Mouse (Mus musculus) forelimb bud, embryonic 11.5 days (tissue): ENCODE data around the gene Cdh24.

ENCODE experiments used
- DNase-seq: peaks from one replicate; pipeline ENCODE4 v3.0.0-alpha.2; 2012; ENCODE audit warnings: low read depth, low spot score

Cdh24 gene

DNA sequence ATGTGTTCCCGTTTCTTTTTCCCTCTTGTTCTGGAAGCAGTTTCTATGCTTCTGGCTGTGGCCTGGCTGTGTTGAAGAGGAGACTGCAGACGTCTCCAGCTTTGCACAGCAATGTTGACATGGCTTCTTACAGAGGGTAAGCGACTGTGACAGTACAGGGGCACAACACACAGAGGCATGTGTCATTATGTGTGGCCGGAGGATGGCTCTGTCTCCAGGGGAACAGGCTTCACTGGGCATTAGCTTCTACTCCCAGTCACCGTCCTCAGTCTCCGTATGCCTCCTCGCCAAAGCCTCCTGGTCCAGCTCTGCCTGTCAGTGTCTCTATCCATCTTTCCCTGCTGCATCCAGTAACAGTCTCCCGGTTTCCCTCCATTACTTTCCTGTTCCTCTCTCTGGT, 33.9 kb downstream of the Cdh24 start:
- no peak for DNase-seq

- peak; percentile 58 for DNase-seq
These were observed 35.3 kb downstream of the Cdh24 start, which contains the start of gene 4931414P19Rik for GRCm38 (mm10) chr14:54605752-54606321. Gene 4931414P19Rik (minus strand): TSS chr14:54605993.

DNA sequence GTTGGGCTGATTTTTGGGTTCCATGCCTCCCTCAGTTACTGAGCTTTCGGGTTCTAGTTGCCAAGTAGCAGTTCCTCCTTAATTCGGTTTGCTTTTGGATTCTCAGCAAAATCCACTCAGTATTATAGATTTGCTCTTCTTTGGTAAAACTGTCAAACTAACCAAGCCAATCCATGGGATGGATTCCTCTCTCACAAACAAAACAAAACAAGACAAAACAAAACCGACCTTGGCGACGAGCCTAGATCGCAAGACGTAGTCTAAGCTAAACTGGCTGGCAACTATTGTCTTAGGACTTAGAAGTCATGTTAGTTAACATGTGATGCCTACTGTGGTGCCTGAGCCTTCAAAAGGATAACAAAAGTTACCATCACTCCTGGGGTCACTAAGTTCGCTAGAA, 37.5 kb downstream of the Cdh24 start:
- no peak for DNase-seq

GRCm38 (mm10) chr14:54603038-54603654, 38.0 kb downstream of the Cdh24 start:
- DNase-seq, result peak; percentile 95

DNA sequence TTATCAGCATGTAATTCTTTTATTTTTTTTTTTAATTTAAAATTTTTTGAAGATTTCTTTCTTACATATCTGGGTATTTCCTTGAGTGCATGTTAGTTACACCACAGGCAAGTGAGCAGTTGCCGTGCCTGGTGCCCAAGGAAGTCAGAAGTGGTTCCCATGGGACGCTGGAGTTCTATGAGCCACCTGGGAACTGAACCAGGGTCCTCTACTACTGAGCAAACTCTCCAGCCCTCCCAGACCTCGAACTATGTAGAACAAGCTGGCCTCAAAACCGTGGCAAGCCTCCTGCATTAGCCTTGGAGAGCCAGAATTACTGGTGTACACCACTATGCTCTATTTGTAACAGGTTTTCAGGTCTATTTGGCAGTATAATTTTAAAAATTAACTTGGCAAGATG, 38.6 kb downstream of the Cdh24 start:
- DNase-seq, result no peak

DNA sequence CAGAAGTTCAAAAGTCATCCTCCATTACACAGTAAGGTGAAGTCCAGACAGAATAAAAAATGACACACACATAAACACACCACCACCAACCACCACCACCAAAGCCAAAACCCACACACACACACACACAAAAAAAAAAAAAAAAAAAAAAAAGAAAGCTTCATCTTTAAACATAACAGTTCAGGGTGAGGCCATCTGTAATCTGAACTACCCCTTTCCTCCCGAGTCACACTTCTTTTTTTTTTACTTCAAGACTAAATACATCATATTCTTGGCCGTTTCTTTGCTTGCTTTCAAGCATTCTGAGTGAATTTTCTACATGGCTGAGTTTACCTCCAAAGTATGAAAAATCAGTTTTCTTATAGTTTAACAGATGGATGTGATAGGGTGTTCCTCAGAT, 39.6 kb downstream of the Cdh24 start:
- no peak for DNase-seq

- DNase-seq, result no peak
These were observed 44.1 kb downstream of the Cdh24 start for GRCm38 (mm10) chr14:54597084-54597483.

- DNase-seq, result no peak
These were observed 46.3 kb downstream of the Cdh24 start for GRCm38 (mm10) chr14:54594631-54595414.

DNA sequence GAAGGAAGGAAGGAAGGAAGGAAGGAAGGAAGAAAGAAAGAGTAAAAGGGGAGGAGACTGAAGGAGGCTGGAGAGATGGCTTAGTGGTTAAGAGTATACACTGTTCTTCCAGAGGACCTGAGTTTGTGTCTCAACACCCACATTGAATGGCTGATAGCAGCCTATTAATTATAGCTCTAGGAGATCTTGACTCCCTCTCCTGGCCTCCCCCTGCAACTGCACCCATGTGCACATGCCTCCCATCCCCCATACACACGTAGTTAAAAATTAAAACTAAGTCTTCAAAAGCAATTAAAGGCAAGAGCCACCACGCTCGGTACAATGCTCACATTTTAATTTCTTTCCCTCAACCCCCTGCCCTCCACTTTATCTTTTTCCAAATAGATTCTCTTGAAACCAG, 47.1 kb downstream of the Cdh24 start:
- DNase-seq, result no peak

- no peak for DNase-seq
These were observed 48.7 kb downstream of the Cdh24 start for GRCm38 (mm10) chr14:54592319-54592934.

DNA sequence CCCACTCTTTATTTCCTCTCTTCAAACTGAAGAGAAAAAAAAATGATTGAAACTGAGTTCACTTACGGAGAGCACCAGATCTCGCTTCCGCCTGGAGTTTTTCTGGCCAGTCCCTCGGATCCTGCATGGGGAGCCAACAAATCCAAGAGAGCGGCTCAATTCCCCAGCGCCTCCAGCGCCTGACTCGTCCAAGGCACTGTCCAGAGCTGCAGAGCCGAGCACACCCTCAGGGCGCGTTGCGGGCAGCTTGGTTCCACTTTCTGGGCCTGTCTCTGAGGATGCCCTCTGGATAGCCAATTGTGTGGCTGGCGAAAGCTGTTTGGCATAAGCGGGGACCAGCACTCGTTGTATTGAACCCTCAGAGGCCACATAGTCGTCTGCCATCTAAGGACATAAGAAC, 50.1 kb downstream of the Cdh24 start:
- DNase-seq, result no peak

DNA sequence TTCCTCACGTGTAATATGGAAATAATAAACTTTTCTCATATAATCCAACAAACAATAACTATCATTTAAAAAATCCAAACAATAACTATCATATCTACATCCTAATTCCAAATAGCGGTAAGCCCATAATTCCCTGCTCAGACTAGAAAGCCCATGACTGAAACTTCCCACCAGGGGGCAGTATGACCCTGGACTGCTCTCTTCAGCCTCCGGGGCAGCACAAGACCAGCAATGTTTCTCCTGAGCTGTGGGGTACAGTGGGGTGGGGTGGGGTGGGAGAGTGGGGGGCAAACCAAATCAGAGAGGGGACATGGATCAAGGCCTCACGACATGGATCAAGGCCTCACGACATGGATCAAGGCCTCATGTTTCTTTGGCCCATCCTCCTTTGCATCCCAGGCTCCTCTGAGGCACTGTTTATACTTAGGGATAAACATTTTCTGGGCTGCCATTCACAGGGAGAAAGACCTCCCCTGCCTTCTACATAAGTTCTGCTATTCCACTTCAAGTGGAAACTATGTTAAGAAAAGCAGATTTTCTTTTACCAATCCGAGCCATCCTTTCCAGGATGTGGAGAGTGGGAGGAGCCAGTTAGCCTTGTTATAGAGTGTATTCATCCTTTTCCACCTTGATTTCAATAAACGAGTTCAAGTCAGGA, 57.4 kb downstream of the Cdh24 start:
- peak; percentile 62 for DNase-seq

- no peak for DNase-seq
These were observed 58.6 kb downstream of the Cdh24 start for GRCm38 (mm10) chr14:54582536-54582935.
